Mouse (Mus musculus) heart, embryonic 12.5 days (tissue): ENCODE measurements around the gene Ccer1. TPM values are rescaled to one million over a fixed set of nuclear protein-coding genes. Genes with fewer than 3 reads are reported as not detected.

ENCODE experiments used
- ATAC-seq: fragments of 200-750 bp; cut with Nextera tagmentation; 2 replicates; pipeline ENCODE4 v1.8.0; 2017; ENCODE audit warnings: moderate TSS enrichment, moderate library complexity; ENCODE audit not compliant: insufficient number of reproducible peaks, low FRiP score
- H3K27ac ChIP-seq: fragments of 300-500 bp; sonication (generic); 2 replicates; pipeline ENCODE4 v1.5.1; 2016; ENCODE audit warnings: mild to moderate bottlenecking, moderate library complexity; ENCODE audit not compliant: poor library complexity, severe bottlenecking
- H3K27me3 ChIP-seq: fragments of 300-500 bp; sonication (generic); replicated peaks from 2 replicates; pipeline ENCODE4 v1.6.1; 2016; ENCODE audit warnings: mild to moderate bottlenecking, moderate library complexity
- H3K36me3 ChIP-seq: fragments of 300-500 bp; sonication (generic); 2 replicates; pipeline ENCODE4 v1.6.1; 2016; ENCODE audit warnings: mild to moderate bottlenecking, moderate library complexity
- H3K4me1 ChIP-seq: fragments of 300-500 bp; sonication (generic); replicated peaks from 2 replicates; pipeline ENCODE4 v1.6.1; 2016; ENCODE audit warnings: mild to moderate bottlenecking
- H3K4me2 ChIP-seq: fragments of 300-500 bp; sonication (generic); 2 replicates; pipeline ENCODE4 v1.6.1; 2016; ENCODE audit warnings: mild to moderate bottlenecking, moderate library complexity
- H3K4me3 ChIP-seq: fragments of 300-500 bp; sonication (generic); 2 replicates; pipeline ENCODE4 v1.5.1; 2016; ENCODE audit warnings: mild to moderate bottlenecking
- H3K9ac ChIP-seq: fragments of 300-500 bp; sonication (generic); 2 replicates; pipeline ENCODE4 v1.6.1; 2016; ENCODE audit warnings: mild to moderate bottlenecking, moderate library complexity
- H3K9me3 ChIP-seq: fragments of 300-500 bp; sonication (generic); replicated peaks from 2 replicates; pipeline ENCODE4 v1.6.1; 2016; ENCODE audit warnings: mild to moderate bottlenecking, moderate library complexity
- whole genome bisulfite sequencing: fragments of 180-500 bp; shearing (Covaris S2); methylation state at CpG from one replicate; pipeline ENCODE4 v1.1.7; 2016; 5-methylcytosine and 5-hydroxymethylcytosine counted together
- polyA plus RNA-seq: library from polyadenylated mRNA; unstranded; fragments of >200 nt; fragmentation: Nextera tagmentation; extraction: Ambion mirVana; gene quantifications from 2 replicates; pipeline ENCODE4 v1.2.1, GENCODE M21; 2016

The Ccer1 gene
- not detected in 2 replicates for polyA plus RNA-seq

DNA sequence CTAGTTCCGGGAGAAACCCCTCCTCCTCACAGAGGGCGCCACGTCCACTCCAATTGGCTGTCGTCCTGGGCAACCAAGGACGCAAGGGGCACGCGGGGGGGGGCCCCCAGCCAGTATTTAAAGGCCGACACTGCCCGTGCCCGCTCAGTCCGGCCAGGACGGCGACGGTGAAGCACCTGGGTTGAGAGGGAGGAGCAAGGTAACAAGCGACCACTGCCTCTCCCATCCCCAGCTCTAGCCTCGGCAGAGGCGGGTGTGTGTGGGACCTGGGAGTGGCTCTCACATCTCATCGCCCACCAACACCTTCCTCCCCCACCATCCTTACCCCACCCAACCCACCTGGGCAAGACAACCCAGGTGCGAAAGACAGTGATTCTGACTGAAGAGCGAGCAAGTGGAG lies at the start of gene Ccer1:
Ccer1 (plus strand) TSS at position 147 of the 400 bp plus-strand sequence.
- Histone ChIP-seq H3K4me1 (no peaks in the 10 kb centered on the region), H3K9me3 (peaks cover 13% of the 10 kb centered on the region), H3K36me3 (no peaks in the 10 kb centered on the region), H3K4me2 (peak within 1 kb of the TSS; percentile 22; the same call in 1 of the 2 replicates), H3K4me3 (no peak within 1 kb of the TSS), H3K9ac (no peak within 1 kb of the TSS), H3K27me3 (no peaks in the 10 kb centered on the region), H3K27ac (no peak within 1 kb of the TSS)
- no peak for ATAC-seq
- WGBS: 62% methylated on average over 20 of the region's 20 CpGs

DNA sequence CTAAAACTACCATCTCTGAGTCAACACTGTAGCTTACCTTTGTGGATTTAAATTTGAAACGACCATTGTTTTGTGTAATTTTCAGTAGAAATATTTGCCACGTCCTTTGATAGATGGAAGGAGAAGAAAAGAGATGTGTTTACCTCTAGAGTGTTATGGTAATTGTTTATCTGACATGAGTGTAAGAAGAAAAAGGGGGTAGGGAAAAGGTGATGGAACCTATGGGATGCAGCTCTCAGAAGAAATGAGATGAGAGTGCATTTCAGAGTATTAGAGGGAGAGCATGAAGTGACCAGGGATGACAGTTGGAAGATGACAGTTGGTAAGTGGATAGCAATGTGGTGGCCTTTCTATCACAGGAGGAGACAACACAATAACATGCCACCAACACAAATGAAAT lies 49.1 kb upstream of the Ccer1 start, which contains the start of gene Epyc:
Epyc (plus strand) TSS at position 301 of the 400 bp plus-strand sequence.
- Histone ChIP-seq H3K36me3 (no peaks in the 10 kb centered on the region), H3K9ac (no peak within 1 kb of the TSS), H3K4me1 (no peaks in the 10 kb centered on the region), H3K27ac (no peak within 1 kb of the TSS), H3K27me3 (no peaks in the 10 kb centered on the region), H3K4me3 (no peak within 1 kb of the TSS), H3K9me3 (no peaks in the 10 kb centered on the region), H3K4me2 (no peak within 1 kb of the TSS)
- ATAC-seq: no peak
- 70% methylated on average over 2 of the region's 2 CpGs for WGBS

DNA sequence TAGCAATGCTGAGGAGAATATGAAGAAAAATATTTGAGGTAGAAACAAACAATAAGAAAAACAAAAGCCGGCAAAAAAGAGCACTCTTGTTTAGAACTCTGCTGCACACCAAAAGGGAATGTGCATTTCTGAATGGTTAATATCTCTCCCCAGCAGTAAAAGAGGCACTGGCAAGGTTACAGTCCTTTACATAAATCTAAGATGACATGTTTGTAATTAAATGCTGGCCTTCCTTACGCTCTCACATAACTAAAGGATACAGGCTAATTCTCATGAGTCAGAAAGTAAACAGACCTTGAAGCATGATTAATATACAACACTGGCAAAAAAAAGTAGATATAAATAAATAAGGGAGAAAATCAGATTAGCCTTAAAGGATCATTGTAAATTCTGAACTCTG lies 42.5 kb upstream of the Ccer1 start:
- WGBS: 78% methylated on average over 2 of the region's 2 CpGs

DNA sequence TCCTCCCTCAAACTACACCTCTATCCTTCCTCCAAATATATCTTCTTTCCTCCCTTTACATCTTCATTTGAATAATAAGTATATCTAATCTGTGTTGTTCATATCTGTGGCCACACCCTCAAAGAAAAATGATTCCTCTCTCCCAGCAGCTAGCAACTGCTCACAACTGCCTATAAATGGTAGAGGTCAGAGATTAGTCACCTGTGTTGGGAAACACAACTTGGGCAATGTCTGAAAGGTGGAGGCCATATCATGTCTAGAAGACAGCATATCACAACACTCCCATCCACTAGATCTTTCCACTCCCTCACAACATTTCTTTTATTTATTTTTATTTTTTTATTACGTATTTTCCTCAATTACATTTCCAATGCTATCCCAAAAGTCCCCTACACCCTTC lies 33.4 kb upstream of the Ccer1 start:
- no peaks in the 10 kb centered on the region for H3K9me3 ChIP-seq
- H3K27me3 ChIP-seq: no peaks in the 10 kb centered on the region
- no peaks in the 10 kb centered on the region for H3K4me1 ChIP-seq
- no peak overlapping the region for H3K4me2 ChIP-seq
- H3K4me3 ChIP-seq: no peak overlapping the region
- no peak overlapping the region for H3K9ac ChIP-seq
- WGBS: 68% methylated on average over 1 of the region's 1 CpGs
- no peak overlapping the region for H3K27ac ChIP-seq
- ATAC-seq: no peak
- no peaks in the 10 kb centered on the region for H3K36me3 ChIP-seq

More for the DNA sequence above, 42.5 kb upstream of the Ccer1 start:
- H3K27me3 ChIP-seq: no peaks in the 10 kb centered on the region
- no peak overlapping the region for H3K4me2 ChIP-seq
- H3K9ac ChIP-seq: no peak overlapping the region
- H3K9me3 ChIP-seq: no peaks in the 10 kb centered on the region
- H3K27ac ChIP-seq: no peak overlapping the region
- no peak for ATAC-seq
- H3K4me1 ChIP-seq: no peaks in the 10 kb centered on the region
- H3K36me3 ChIP-seq: no peaks in the 10 kb centered on the region
- H3K4me3 ChIP-seq: no peak overlapping the region

DNA sequence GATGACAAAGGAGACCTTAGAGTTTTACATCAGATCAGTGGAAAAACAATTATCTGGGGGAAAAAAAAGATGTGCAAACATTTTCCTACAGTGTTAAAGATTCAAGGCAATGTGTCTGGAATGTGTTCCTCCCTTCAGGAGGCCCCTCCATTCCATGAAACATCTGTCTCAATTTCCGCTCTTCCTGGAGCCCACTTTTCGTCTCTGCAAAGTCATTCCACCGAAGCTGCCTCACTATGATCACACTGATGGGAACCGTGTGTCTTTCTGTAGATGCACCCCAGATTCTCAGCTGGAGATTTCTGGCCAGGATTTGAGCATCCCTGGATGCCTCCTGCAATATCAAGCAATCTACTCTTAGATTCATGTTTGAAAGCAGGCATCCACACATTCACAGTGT lies 24.2 kb upstream of the Ccer1 start:
- Histone ChIP-seq H3K36me3 (no peaks in the 10 kb centered on the region), H3K4me3 (no peak overlapping the region)
- ATAC-seq: no peak

DNA sequence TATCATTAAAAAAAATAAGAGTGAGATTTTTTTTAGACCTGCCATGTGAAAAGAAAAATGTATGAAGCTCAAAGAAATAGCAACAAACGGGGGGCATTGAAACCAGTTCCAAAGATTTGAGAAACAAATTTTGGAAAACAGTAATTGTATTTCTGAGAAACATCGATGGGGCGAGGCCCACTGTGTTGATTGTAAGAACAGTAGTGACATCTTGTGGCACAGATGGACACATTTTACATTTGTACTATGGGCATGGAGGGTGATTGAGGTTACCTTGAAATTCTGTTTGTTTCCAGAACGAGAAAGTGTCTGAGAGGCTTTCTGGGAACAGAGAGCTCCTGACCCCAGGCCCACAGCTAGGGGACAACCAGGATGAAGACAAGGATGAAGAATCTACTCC lies 22.7 kb upstream of the Ccer1 start:
- H3K4me3 ChIP-seq: no peak overlapping the region
- no peaks in the 10 kb centered on the region for H3K36me3 ChIP-seq
- H3K9me3 ChIP-seq: 0 out of 2 replicates have a peak, but pooled peaks cover 4% of the 10 kb centered on the region
- H3K27ac ChIP-seq: no peak overlapping the region
- no peak for ATAC-seq
- H3K27me3 ChIP-seq: no peaks in the 10 kb centered on the region
- no peaks in the 10 kb centered on the region for H3K4me1 ChIP-seq
- H3K4me2 ChIP-seq: no peak overlapping the region
- H3K9ac ChIP-seq: no peak overlapping the region
- 57% methylated on average over 4 of the region's 4 CpGs for WGBS

More for the DNA sequence above, 24.2 kb upstream of the Ccer1 start:
- 0 out of 2 replicates have a peak, but pooled peaks cover 4% of the 10 kb centered on the region for H3K9me3 ChIP-seq
- H3K27ac ChIP-seq: no peak overlapping the region
- no peak overlapping the region for H3K4me2 ChIP-seq
- no peaks in the 10 kb centered on the region for H3K27me3 ChIP-seq
- no peak overlapping the region for H3K9ac ChIP-seq
- H3K4me1 ChIP-seq: no peaks in the 10 kb centered on the region
- 60% methylated on average over 4 of the region's 4 CpGs for WGBS

DNA sequence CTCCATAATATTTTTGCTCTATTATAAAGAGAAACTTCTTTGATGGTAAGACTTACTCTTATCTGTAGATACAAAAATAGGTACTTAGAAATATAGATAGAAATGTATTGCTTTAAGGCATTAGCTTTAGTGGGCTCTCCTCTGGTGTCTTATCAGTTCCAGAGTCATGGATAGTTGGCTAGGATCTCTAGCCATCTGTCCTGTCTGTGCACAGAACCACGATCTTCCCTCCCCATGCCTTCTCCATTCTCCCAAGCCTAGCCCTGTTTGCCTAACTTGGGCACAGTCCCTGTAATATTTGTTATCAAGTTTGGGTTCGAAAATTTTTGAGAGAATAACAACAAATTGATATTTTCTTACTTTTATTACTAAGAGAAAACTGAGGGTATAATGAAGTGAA lies 19.6 kb upstream of the Ccer1 start:
- H3K27ac ChIP-seq: no peak overlapping the region
- no peaks in the 10 kb centered on the region for H3K27me3 ChIP-seq
- no peak overlapping the region for H3K9ac ChIP-seq
- no peaks in the 10 kb centered on the region for H3K36me3 ChIP-seq
- no peaks in the 10 kb centered on the region for H3K9me3 ChIP-seq
- no peak for ATAC-seq
- H3K4me2 ChIP-seq: no peak overlapping the region
- 53% methylated on average over 2 of the region's 2 CpGs for WGBS
- H3K4me3 ChIP-seq: no peak overlapping the region
- H3K4me1 ChIP-seq: no peaks in the 10 kb centered on the region

DNA sequence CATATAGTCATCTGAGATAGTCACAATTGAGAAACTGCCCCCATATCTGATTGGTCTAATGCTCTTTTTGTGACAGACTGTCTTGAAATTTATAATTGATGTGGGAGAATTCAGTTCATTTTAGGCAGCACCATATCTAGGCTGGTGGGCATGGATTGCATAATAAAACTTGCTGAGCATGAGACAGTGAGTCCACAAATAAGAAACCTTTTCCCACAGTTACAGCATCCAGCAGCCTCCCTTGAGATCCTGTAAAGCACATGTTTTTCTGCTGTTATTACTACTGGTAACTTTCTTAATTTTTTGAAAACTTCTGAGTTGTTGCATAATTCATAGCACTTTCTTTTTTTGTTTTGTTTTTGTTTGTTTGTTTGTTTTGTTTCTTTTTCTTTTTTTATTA lies 9.9 kb upstream of the Ccer1 start:
- no peak overlapping the region for H3K4me3 ChIP-seq
- no peaks in the 10 kb centered on the region for H3K9me3 ChIP-seq
- no peaks in the 10 kb centered on the region for H3K4me1 ChIP-seq
- H3K27me3 ChIP-seq: no peaks in the 10 kb centered on the region
- H3K27ac ChIP-seq: no peak overlapping the region
- H3K4me2 ChIP-seq: no peak overlapping the region
- ATAC-seq: no peak
- H3K36me3 ChIP-seq: no peaks in the 10 kb centered on the region
- H3K9ac ChIP-seq: no peak overlapping the region

DNA sequence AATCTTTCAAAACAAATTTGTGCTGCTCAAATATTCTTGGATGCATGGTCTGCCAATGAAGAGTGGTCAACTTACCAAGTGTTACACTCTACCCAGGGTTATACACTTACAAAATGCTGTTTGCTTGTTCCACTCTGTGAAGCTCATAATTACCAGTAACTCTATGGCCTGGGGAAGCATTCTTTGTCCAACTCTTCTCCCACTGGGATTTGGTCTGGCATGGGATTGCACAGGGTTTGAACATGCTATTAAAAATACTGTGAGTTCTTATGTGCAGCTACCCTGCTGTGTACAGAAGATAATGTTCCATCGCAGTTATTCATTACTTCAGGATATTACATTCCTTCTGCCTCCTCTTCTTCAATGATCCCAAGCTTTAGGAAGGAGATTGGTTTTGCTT lies 5.7 kb upstream of the Ccer1 start:
- no peak overlapping the region for H3K9ac ChIP-seq
- no peak for ATAC-seq
- H3K4me3 ChIP-seq: no peak overlapping the region

DNA sequence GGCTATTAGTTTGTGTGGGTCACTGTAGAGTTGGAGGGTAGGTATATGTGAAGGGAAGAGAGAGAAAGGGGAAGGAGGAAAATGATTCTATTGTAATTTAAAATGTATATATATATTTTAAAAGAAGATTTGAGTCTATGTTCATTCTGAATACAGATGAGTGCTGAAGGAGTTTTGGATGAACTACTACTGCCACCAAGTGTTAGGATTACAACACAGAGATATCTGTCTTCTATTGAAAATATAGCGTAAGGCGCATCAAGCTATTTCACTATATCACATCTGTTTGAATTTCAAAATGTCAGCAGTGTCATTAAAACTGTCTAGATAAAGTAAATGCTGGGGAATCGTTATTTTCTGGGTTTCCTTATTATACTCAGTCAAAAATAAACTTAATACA lies 3.4 kb upstream of the Ccer1 start:
- Histone ChIP-seq H3K9ac (no peak overlapping the region), H3K4me1 (no peaks in the 10 kb centered on the region), H3K27ac (no peak overlapping the region), H3K36me3 (no peaks in the 10 kb centered on the region), H3K4me3 (no peak overlapping the region), H3K4me2 (no peak overlapping the region), H3K9me3 (peaks cover 13% of the 10 kb centered on the region), H3K27me3 (no peaks in the 10 kb centered on the region)
- 76% methylated on average over 3 of the region's 3 CpGs for WGBS
- ATAC-seq: no peak

More for the DNA sequence above, 5.7 kb upstream of the Ccer1 start:
- Histone ChIP-seq H3K4me2 (no peak overlapping the region), H3K27me3 (no peaks in the 10 kb centered on the region), H3K36me3 (no peaks in the 10 kb centered on the region), H3K27ac (no peak overlapping the region), H3K4me1 (no peaks in the 10 kb centered on the region), H3K9me3 (no peaks in the 10 kb centered on the region)
- 71% methylated on average over 1 of the region's 1 CpGs for WGBS

DNA sequence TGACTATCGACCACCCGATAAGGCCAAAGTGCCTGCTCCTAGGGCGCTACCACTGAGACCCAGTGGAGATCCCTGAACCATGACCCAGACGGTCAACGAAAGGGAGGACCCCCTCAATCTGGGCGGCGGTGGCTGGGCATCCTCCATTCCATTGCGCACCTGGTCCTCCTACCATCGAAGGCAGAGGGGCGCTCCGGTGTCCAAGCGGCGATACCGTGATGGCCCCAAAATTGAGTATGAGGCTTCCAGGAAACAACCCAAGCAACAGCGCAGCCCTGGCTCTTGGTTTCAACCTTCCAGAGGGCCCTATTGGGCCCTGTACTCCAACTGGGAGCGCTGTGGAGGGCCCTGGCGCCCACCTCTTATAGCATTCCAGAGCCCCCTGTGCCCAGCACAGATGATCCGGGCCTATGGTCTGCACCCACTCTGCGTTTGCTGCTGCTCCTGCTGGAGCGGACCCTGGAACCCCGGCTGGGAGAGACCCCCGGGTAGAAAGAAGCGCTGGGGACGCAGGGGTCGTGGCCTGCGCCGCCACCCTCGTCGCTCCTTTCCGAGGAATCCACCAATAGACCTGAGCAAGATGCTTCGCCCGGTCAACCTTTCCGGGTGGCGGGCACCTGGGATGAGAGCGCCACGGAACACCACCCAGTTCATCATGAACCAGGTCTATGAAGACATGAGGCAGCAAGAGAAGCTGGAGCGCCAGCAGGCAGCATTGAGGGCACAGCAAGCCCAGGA lies 708 bp downstream of the Ccer1 start:
- WGBS: 82% methylated on average over 37 of the region's 37 CpGs
- no peak overlapping the region for H3K27ac ChIP-seq
- H3K36me3 ChIP-seq: no peaks in the 10 kb centered on the region
- H3K4me3 ChIP-seq: no peak overlapping the region
- peaks cover 13% of the 10 kb centered on the region for H3K9me3 ChIP-seq
- H3K9ac ChIP-seq: no peak overlapping the region
- H3K27me3 ChIP-seq: no peaks in the 10 kb centered on the region
- H3K4me1 ChIP-seq: no peaks in the 10 kb centered on the region
- no peak overlapping the region for H3K4me2 ChIP-seq
- no peak for ATAC-seq

DNA sequence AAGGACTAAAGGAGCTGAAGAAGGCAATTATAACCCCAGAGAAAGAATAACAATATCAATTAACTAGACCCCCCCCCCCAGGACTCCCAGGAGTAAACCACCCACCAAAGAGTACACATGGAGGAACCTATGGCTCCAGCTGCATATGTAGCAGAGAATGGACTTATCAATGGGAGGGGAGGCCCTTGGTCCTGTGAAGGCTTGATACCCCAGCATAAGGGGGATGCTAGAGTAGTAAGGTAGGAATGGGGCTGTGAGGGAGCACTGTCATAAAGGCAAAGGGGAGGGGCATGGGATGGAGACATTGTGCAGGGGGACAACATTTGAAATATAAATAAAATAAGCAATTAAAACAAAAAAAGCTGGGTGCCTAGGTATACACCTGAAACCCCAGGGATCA lies 9.5 kb downstream of the Ccer1 start:
- ATAC-seq: no peak
- no peaks in the 10 kb centered on the region for H3K27me3 ChIP-seq
- no peaks in the 10 kb centered on the region for H3K4me1 ChIP-seq
- H3K9me3 ChIP-seq: no peaks in the 10 kb centered on the region
- H3K9ac ChIP-seq: no peak overlapping the region
- no peaks in the 10 kb centered on the region for H3K36me3 ChIP-seq
- H3K27ac ChIP-seq: no peak overlapping the region
- no peak overlapping the region for H3K4me3 ChIP-seq
- no peak overlapping the region for H3K4me2 ChIP-seq
